Mouse (Mus musculus) megakaryocyte, embryonic 14.5 days (primary cell): ENCODE results near the gene Cacna1d.

ENCODE experiments used
- FLI1 ChIP-seq: IDR thresholded peaks from 2 replicates; pipeline ENCODE4 v1.6.1; 2012; ENCODE audit warnings: low read length, inconsistent platforms, mixed read lengths
- GATA1 ChIP-seq: IDR thresholded peaks from 3 replicates; pipeline ENCODE4 v1.6.1; 2012; ENCODE audit warnings: mixed read lengths, low read length, inconsistent platforms, borderline replicate concordance

DNA sequence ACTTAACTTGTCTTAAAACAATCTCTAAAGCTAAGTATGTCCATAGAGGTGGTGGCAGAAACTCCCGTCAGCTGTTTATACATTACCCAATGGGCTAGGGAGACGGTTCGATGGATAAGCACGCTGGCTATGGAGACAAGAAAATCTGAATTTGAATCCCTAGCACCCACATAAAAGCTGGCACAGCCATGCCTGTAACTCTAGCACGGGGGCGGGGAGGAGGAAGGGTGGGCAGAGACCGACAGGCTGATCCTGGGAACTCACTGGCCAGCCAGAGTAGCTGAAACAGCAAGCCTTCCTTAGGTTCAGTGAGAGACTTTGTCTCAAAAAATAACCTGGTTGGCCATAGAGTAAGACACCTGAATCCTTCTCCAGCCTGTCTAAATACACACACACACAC, 33.8 kb downstream of the Cacna1d start:
- no peak for TF ChIP-seq GATA1
- TF ChIP-seq FLI1 = no peak
